Mouse (Mus musculus) kidney, adult 2 months (tissue): ENCODE results near the gene Pkp4.

Experiments
- CTCF ChIP-seq: fragments of 200-500 bp; conservative IDR thresholded peaks from 2 replicates; pipeline ENCODE4 v1.5.1; 2011; ENCODE audit warnings: low read depth, mild to moderate bottlenecking, control low read depth, low read length, moderate library complexity, mixed read lengths; ENCODE audit not compliant: insufficient read depth, insufficient read length
- POLR2A ChIP-seq: fragments of 200-500 bp; IDR thresholded peaks from one replicate; pipeline ENCODE4 v1.6.1; 2011; ENCODE audit warnings: low read depth, low read length, control low read depth

DNA sequence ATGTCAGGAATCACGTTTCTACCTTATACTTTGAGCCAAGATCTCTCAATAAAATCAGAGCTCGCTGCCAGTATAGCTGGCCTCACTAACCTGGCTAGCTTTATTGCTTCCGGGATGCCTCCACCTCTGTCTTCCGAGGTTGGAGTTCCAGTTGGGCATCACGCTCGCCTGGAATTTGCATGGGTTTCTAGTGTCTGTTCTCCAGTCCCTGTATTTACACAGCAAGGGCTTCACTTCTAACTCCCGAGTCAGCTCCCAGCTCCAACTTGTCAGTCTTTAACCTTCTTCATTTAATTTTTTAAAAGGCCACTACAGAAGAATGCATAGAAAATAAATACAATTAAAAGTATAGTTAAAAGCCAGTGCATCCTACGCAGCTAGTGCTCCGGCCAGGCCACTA, 47.6 kb downstream of the Pkp4 start:
- no peak for TF ChIP-seq CTCF
- no peak for TF ChIP-seq POLR2A
